Comparison of ENCODE assay signal across 10 mouse cellular contexts in the genomic region with DNA sequence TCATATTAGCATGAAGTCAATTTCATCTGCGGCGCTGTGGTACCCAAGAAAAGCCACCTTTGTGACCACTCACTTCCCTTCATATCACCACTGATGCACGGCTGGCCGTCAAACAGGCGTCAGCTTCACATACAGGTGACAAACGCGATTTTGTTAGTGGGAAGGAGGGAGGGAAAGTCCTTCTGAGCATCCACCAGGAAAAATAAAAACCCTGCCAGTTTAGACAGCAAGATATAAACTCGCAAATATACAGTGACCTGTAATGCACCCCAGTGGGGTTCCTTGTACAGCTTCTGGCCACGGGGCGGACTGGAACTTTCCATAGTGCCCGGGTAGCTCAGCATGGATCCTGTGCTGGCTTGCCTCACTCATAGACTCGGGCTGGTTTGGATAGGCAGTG.
DNase-seq lines count a peak whose midpoint lies in the region; ATAC-seq and TF ChIP-seq lines count a peak whose summit lies in the region.
"Had no signal": no experiment of that assay in that cellular context is flagged by ENCODE, and none has a peak within 500 bp of the region (broad histone marks: within the 10 kb centered on the region; RNA-seq: fewer than 3 reads in every experiment).

No protein-coding gene starts in this region.

- H3K27me3 ChIP-seq in heart, embryonic 13.5 days (replicated peaks) = no peaks in the 10 kb centered on the region
- no peaks in the 10 kb centered on the region for H3K27me3 ChIP-seq in lung, embryonic 15.5 days
- no peaks in the 10 kb centered on the region for H3K27me3 ChIP-seq in hindbrain, postnatal 0 days (ENCODE audit: insufficient read depth, low read length)
- H3K27me3 ChIP-seq in small intestine, adult 2 months (ENCODE audit: control insufficient read depth, insufficient read depth, low read length) = no peaks in the 10 kb centered on the region

- peak overlapping the region; percentile 82 for H3K27ac ChIP-seq in heart, embryonic 13.5 days (replicated peaks)
- peak overlapping the region; percentile 81 for H3K27ac ChIP-seq in lung, embryonic 15.5 days
- H3K27ac ChIP-seq in hindbrain, postnatal 0 days = peak overlapping the region; percentile 86
- H3K27ac ChIP-seq in small intestine, adult 2 months (ENCODE audit: insufficient read depth, low read depth, low read length) = peak overlapping the region; percentile 39; the same call in 1 of the 2 replicates

- TF ChIP-seq CTCF in hindbrain, postnatal 0 days (IDR thresholded peaks at IDR 0.05; ENCODE audit: low read depth) = no peak
- no peak for TF ChIP-seq CTCF in small intestine, adult 2 months (IDR thresholded peaks at IDR 0.05; ENCODE audit: extremely low read depth, insufficient read length, insufficient replicate concordance, low read depth, low read length)

- H3K4me2 ChIP-seq in heart, embryonic 13.5 days = no peak overlapping the region
- H3K4me2 ChIP-seq in lung, embryonic 15.5 days = no peak overlapping the region
- H3K4me2 ChIP-seq in hindbrain, postnatal 0 days (ENCODE audit: low read depth, low read length) = peak overlapping the region; percentile 35; the same call in 1 of the 2 replicates

- H3K36me3 ChIP-seq in heart, embryonic 13.5 days = peaks cover 41% of the 10 kb centered on the region
- peaks cover 11% of the 10 kb centered on the region; the same call in 1 of the 2 replicates for H3K36me3 ChIP-seq in lung, embryonic 15.5 days
- no peaks in the 10 kb centered on the region for H3K36me3 ChIP-seq in hindbrain, postnatal 0 days (ENCODE audit: insufficient read depth, low read length)
- H3K36me3 ChIP-seq in small intestine, adult 2 months (ENCODE audit: control insufficient read depth, insufficient read depth, low read length) = peaks cover 7% of the 10 kb centered on the region

- H3K4me1 ChIP-seq in heart, embryonic 13.5 days = peaks cover 93% of the 10 kb centered on the region
- H3K4me1 ChIP-seq in lung, embryonic 15.5 days = peaks cover 94% of the 10 kb centered on the region
- H3K4me1 ChIP-seq in hindbrain, postnatal 0 days (ENCODE audit: insufficient read depth, low read length) = peaks cover 54% of the 10 kb centered on the region
- H3K4me1 ChIP-seq in small intestine, adult 2 months (ENCODE audit: control insufficient read depth, insufficient read depth, insufficient read length, low read length) = peaks cover 27% of the 10 kb centered on the region

- WGBS in heart, embryonic 13.5 days = 63% methylated on average over 12 of the region's 12 CpGs
- 44% methylated on average over 12 of the region's 12 CpGs for WGBS in lung, embryonic 15.5 days
- WGBS in hindbrain, postnatal 0 days = 34% methylated on average over 12 of the region's 12 CpGs
- WGBS in small intestine, adult 2 months = 64% methylated on average over 12 of the region's 12 CpGs

- H3K9me3 ChIP-seq in heart, embryonic 13.5 days = no peaks in the 10 kb centered on the region
- no peaks in the 10 kb centered on the region for H3K9me3 ChIP-seq in lung, embryonic 15.5 days
- H3K9me3 ChIP-seq in hindbrain, postnatal 0 days (ENCODE audit: low read length) = no peaks in the 10 kb centered on the region

- H3K9ac ChIP-seq in heart, embryonic 13.5 days = peak overlapping the region; percentile 64; the same call in 1 of the 2 replicates
- H3K9ac ChIP-seq in lung, embryonic 15.5 days = no peak overlapping the region
- H3K9ac ChIP-seq in hindbrain, postnatal 0 days (replicated peaks; ENCODE audit: low read length) = no peak overlapping the region

- H3K4me3 ChIP-seq in heart, embryonic 13.5 days = no peak overlapping the region
- H3K4me3 ChIP-seq in lung, embryonic 15.5 days = no peak overlapping the region
- no peak overlapping the region for H3K4me3 ChIP-seq in hindbrain, postnatal 0 days (ENCODE audit: low read length)
- no peak overlapping the region for H3K4me3 ChIP-seq in small intestine, adult 2 months (ENCODE audit: low read depth, low read length)

- ATAC-seq in heart, embryonic 13.5 days (ENCODE audit: extremely low read depth, insufficient number of reproducible peaks, low FRiP score, low TSS enrichment) = no peak
- ATAC-seq in lung, embryonic 15.5 days (ENCODE audit: borderline replicate concordance, extremely low read depth, low FRiP score, low TSS enrichment) = no peak
- no peak for ATAC-seq in hindbrain, postnatal 0 days

- no peak for TF ChIP-seq POLR2A in small intestine, adult 2 months (IDR thresholded peaks at IDR 0.05; ENCODE audit: low read depth, low read length)

- DNase-seq in heart, adult 9 months (ENCODE audit: low spot score in 2 of 2) = no peak
- DNase-seq in lung, postnatal 36 days = no peak
- DNase-seq in hindbrain, postnatal 0 days (ENCODE audit: low spot score) = no peak
- DNase-seq in adrenal gland, adult 8-10 months = no peak
- DNase-seq in adipocyte (ENCODE audit: low spot score) = no peak
- DNase-seq: kidney, postnatal 10 days; lung, postnatal 14 days had no signal
